Mouse (Mus musculus) adrenal gland, postnatal 36 days (tissue): ENCODE measurements around the gene Olfr1344. TPM values are rescaled to one million over a fixed set of nuclear protein-coding genes. Genes with fewer than 3 reads are reported as not detected.

Experiments used
- DNase-seq, 2 experiments: peaks; one replicate each; pipeline ENCODE4 v3.0.0; 2021; ENCODE audit warnings: mixed read lengths in 1 of 2
- long read RNA-seq, 2 experiments: library from polyadenylated mRNA; stranded (forward); transcript quantifications; one replicate each; pipeline ENCODE4 v2.0.0; 2021; ENCODE audit warnings: borderline sequencing depth in 2 of 2
- total RNA-seq, 2 experiments: library from RNA; stranded (reverse); gene quantifications; 2 replicates each; pipeline ENCODE4 v1.2.3; 2021

Olfr1344 gene
- not detected for total RNA-seq
- long read RNA-seq, experiment 1, result 0 reads
- long read RNA-seq, experiment 2, result 0 reads

DNA sequence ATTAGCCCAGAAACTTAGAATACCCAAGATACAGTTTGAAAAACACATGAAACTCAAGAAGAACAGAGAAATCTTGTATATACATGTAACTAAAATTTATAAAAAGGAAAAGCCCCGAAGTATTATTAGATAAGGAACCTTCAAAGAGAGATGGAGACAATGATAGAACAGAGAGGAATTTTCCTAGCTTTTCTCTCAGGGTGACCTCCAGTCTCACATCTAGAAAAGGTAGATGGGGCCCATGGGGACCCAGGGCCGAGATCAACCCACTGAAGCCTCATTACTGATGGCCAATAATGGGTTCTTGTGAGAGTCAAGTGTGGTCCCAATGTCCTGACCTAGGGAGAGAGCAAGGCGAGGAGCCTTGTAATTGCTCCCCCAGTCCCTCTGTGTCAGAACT, at the start of gene Olfr1344:
Gene Olfr1344, plus strand, starts transcription at position 301 of the 400 bp plus-strand sequence.
- DNase-seq, result no peak

DNA sequence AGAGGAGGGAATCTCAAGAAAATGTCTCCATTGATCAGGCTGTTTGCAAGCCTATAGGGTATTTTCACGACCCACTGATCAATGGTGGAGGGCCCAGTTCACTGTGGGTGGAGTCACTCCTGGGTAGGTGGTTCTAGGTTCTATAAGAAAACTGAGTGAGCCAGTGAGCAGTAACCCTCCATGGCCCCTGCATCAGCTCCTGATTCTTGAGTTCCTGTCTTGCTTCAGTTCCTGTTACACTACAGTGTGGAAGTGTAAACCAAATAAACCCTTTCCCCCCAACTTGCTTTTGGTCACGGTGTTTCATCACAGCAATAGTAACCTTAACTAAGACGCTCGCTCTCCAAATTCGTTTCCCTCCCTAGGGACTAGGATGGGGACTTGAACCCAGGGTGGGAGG, 49.5 kb upstream of the Olfr1344 start:
- DNase-seq, result no peak

DNA sequence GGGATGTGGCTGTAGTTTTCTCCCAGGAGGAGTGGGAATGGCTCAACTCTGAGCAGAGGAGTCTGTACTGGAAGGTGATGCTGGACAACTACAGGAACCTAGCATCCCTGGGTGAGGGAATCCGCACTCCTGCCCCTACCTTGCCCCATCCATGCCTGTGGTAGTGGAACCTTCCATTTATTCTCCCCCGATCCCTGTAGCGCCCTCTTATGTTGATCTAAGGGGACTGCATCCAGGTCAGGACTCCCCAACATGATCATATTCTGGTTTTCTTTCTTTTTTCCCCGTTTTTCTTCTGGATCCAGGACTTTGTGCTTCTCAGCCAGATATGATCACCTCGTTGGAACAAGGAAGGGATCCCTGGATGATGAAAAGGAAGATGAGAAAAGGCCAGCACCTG, 49.0 kb upstream of the Olfr1344 start:
- no peak for DNase-seq

DNA sequence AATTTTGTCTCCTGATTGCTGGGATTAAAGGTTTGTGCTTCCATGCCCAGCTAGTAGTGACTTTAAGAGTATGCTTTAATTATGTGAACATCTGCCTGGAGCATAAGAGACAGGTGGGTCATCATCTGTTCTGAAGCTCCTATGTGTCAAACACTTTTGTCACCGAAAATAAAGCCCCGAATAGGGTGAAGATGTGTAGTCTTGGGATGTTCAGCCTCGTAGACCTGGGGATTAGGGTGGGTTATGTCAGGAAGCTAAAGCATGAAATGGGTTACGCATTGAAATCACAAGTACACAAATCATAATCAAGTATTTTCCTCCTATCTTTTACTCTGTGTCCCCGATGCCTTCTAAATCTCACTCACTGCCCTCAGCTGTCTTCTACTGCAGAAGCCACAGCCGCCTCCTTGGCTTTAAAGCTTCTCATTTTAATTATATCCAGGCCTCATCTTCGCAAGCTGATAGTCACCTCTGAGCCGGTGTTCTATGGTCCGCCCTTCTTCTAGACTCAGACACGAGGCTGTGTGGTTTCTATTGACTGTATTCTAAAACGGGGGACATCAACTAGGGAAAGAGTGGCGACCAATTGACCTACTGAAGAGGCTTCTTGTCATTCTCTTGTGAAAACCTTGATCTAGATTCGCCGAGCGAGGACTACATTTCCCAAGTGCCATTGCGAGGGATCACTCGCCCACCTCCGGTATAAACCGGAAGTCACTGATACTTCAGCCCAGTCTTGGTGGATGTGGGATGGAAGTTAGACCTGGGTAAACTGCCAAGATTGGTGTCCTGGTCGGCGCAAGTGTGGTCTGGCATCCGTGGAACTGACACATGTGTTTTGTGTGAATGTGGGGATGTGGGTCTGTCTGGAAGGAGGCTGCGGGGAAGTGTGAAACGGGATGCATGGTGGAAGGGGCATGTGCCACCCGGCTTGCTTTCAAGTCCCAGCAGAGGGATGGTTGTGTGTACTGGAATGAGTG, 40.2 kb upstream of the Olfr1344 start, which contains the start of gene Smim17:
Gene Smim17, plus strand, starts transcription at position 720 of the 980 bp plus-strand sequence.
- peak; percentile 60 to 71 for DNase-seq

DNA sequence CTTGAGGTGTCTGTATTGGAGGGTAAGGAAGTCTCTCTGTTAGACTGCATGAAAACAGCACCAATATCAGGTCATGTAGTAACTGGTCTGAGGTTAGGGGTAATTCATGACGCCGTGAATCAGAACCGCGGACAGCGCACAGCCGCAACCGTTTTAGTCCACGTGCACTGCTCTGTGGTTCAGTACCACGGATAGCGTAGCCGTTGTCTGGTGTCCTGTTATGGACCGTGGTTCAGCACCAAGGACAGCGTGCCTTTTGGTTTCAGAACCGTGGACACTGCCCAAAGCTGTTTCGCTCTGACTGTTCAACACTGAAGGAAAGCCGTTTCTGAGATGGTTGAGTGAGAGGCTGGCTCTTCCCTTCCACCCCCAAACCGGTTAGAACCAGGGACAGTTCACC, 28.4 kb upstream of the Olfr1344 start, which contains the start of gene Gm20715:
Gene Gm20715, plus strand, starts transcription at position 235 of the 400 bp plus-strand sequence.
- DNase-seq, result peak; percentile 95 to 96

DNA sequence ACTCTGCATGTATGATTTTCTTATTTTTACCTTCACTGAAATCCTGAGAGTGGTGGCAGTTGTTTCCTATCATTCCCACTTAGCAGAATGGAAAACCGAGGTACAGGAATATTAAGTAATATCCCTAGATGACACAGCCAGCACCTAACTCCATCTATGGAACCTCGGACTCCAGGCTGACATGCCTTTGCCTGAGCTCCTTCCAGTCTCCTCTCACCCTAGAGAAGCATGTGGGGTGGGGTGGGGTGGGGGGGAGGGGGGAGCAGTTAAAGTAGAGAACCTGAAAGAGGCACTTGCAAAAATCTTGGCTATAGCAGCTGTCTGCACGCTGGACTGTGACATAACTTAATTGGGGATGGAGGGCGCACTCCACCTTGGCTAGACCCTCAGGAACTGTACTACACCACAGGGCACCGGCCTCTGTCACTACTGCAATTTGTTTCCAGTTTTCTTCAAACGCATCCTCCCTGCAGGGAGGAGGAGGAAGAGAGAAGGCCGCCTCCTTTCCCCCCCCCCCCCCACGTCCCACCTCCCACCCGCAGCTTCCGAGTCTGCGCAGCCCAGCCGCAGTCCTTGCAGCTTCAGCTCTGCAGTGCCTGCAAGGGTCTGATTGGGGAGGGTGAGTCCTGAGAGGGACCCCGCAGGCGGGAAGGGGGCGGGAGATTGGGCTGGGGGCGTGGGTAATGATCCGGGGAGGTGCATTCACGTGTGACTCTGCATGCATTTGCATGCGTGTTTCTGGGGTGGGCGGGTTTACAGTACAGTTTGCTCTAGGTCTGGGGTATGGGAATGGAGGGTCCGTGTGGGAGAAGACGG, 23.7 kb upstream of the Olfr1344 start:
- no peak for DNase-seq

DNA sequence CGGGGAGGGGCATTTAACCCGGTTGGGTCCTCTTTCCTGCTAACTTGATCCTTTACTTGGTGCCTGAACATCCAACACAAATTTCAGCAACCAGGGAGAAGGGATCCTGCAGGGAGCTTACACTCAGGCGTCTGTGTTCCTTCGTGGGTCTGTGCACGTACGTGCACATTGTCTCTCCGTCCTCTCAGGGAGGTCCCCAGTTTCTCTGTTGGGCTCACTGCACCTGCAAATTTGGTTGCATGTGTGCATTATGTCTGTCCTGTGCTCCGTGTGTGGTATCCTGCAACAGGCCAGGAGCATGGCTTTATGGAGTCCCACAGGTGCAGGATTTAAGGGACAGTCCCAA, 23.1 kb upstream of the Olfr1344 start:
- no peak for DNase-seq

DNA sequence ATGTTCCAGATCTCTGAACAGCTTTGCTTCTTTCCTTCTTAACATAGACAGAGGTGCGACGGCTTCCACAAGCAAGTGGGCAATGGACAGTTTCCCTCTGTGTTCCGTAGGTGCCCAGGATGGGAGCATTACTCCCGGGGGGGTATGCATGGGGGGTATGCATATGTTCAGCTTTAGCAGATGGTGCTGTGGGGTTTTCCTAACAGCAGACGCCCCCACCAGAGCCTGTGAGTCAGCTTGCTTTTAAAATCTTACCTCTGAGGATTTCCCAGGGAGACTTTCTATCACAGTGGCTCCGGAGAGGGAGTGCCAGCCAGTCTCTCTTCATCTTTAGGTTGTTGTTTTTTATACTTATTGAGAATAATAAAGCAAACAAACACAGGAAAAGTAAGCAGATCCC, 18.6 kb upstream of the Olfr1344 start:
- no peak for DNase-seq

DNA sequence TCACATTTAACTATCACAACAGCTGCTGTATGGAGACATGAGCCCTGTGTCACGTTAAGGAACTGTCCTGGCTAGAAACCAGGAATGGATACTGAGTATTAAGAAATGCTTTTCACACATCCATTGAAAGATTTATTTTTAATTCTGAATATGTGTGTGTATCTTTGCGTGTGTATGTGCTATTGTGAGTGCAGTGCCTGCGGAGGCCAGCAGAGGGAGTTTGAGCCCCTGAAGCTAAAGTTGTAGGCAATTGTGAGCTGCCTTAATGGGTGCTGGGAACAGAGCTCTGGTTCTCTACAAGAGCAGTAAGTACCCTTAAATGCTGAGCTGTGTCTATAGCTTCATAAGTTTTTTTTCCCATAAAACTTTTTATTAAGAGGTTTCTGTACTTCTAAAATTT, 9.1 kb upstream of the Olfr1344 start:
- DNase-seq, result no peak

DNA sequence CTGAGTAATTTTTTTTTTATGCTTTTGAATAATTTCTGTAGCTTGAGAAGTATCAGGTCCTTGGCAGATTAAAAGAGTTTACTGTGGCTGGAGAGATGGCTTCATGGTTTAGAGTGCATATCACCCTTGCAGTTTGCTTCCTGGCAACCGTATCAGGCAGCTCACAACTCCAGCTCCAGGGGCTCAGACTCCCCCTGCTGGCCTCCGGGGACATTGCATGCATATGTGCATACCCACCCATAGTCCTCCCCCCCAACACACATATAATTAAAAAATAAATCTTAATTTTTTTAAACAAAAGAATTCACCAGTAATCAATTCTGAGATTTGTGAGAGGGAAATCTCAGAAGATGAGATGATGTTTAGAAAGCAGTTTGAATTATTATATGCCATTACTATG, 8.1 kb upstream of the Olfr1344 start:
- DNase-seq, result peak; percentile 38 to 55

DNA sequence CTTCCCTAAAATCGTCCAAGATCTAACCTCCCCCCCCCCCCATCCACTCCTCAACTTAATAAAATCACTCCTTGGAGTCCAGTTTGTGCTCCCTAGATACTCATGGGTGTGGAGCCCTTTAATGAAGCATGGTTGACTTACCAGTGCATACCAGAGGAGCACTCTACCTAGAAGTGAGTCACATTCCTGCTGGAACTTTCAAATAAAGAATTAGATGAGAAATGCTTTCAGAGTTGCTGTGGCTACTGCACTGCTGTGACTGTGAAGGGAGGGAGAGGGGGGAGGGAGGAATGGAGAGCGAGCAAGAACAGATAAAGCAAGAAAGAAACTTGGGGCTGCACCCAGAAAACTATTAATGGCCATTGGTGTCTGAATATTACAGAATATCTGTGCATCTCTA, 2.7 kb downstream of the Olfr1344 start:
- no peak for DNase-seq

DNA sequence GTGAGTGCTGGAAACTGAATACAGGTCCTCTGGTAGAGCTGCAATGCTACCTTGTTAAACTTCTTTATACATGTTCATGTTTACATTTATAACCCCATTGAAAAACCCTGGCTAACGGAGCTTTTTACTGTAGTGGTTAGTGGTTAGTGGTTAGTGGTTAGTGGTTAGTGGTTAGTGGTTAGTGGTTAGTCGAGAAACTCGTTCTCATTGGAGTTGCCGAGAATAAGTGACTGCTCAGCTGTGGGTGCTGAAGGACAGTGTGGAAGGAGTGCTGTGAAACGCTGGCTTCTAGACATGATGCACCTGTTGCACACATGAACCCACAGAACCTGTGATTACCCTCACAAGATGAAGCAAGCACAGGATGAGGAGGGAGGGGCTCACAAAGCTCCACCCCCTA, 9.3 kb downstream of the Olfr1344 start:
- DNase-seq, result no peak

DNA sequence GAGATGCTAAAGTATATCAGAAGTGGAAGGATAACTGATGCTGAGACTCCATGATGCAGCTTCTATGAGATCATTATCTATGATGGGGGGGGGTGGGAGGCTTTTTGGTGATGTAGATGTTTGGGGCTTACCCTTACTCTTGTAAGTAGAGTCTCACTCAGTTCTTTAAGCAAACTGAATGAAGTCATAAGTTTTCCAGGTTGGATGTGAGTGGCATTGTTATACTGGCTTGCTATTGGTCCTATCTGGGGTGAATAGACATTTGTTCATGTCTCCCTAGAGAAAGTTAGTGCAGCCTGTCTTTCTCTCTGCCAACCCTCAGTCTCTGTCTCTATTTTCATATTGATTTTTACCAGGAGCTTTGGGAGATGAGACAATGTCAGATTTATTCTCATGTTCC, 17.4 kb downstream of the Olfr1344 start, which contains the start of gene Olfr1336:
Gene Olfr1336, plus strand, starts transcription at position 301 of the 400 bp plus-strand sequence.
- no peak for DNase-seq

DNA sequence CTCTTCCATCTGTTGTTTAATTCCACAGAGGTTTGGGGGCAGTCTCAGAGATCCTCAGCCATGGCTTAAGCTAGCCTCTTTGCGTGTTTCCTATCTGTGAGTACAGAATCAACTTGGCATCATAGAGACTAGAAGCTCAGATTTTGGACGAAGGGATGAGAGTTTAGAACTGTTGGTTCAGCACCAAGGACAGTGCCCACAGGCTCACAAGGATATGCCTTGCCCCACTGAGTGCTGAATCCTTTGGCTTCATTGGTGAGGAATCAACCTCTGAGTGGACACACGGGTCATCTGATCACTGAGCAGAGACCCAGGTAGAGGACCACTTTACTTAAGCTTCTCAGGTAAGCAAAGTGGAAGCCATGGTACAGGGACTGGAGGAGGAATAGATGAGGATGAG, 17.9 kb downstream of the Olfr1344 start:
- peak in 1 of 2 experiments; percentile 13 for DNase-seq

DNA sequence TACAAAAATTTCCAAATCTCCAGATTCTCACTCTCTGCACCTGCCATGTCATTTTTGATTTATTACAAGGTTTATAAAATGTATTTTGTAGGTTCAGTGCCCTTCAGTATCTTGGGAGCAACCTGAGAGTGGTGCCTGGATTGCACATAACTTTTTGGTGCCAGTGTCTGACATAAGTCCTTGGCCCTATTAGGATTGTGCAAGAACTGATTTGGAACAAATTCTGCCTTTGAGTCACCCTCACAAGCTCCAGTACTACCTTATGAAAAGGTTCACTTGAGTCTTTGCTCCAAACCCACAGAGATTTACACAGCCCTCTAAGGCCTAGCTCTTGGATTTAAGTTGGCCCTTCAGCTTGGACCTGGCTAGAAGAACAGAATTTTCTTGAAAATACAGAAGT, 28.5 kb downstream of the Olfr1344 start, which contains the start of gene Olfr1346:
Gene Olfr1346, plus strand, starts transcription at position 151 of the 400 bp plus-strand sequence.
- DNase-seq, result no peak

DNA sequence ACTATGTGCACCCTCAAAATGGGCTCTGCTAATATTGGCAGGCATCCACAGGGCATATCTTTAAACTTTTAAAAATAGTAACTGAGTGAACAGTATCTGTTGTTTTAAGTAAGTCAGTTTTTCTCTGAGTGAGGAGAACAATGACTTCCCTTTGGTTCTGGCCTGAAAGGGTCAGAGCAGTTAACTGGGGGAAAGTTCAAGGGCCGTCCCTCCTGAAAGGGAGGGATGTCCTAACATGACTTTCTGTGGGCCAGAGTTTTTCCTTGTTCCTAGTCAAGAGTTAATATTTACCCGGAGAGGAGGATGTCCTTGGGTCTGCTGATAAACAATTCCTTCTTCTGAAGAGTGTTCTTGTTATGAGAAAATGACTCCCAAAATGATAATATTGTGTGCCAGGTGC, 39.1 kb downstream of the Olfr1344 start:
- DNase-seq, result peak in 1 of 2 experiments; percentile 9

DNA sequence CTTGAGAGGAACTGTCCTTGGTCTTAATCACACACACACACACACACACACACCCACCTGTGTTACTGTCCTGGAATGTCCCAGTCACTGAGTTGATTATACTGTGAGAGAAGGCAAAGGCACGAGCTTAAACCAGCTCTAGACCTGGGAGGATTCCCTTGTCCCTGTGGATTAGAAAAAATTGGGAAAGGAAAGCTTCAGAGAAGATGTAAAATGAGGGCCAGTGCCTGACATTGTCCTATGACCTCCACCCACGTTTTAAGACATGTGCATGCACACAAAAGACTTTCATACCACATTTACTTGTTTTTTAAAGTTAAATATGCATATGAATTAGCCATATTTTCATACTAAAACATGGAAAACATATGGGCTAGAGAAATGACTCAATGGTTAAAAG, 48.4 kb downstream of the Olfr1344 start, which contains the start of gene Olfr5:
Gene Olfr5, minus strand, starts transcription at position 101 of the 400 bp plus-strand sequence.
- DNase-seq, result no peak

Other genes starting within 250 kb of the Olfr1344 start
- gene Galp, start 241.6 kb upstream of the Olfr1344 start, total RNA-seq, result not detected
- not detected for gene Zscan5b, start 216.4 kb upstream of the Olfr1344 start, total RNA-seq
- not detected for gene Epp13, start 186.0 kb upstream of the Olfr1344 start, total RNA-seq
- gene Zfp667, start 152.1 kb upstream of the Olfr1344 start, total RNA-seq, result 1 to 10 TPM; 5.9 to 9.8 TPM
- 1 to 10 TPM; 2.1 to 3.2 TPM for gene Zfp583, start 107.4 kb upstream of the Olfr1344 start, total RNA-seq
- gene Gm3854, start 94.9 kb upstream of the Olfr1344 start, total RNA-seq, result under 1 TPM; 0.70 to 0.79 TPM
- 1 to 10 TPM; 1.8 to 3.2 TPM for gene Zfp78, start 75.4 kb upstream of the Olfr1344 start, total RNA-seq
- gene Zfp28, start 55.4 kb upstream of the Olfr1344 start, total RNA-seq, result 1 to 10 TPM; 2.2 to 2.8 TPM
- under 1 TPM; 0.13 to 0.66 TPM for gene Smim17, start 40.0 kb upstream of the Olfr1344 start, total RNA-seq
- not detected for gene Gm20715, start 28.4 kb upstream of the Olfr1344 start, total RNA-seq
- gene Olfr1336, start 17.5 kb downstream of the Olfr1344 start, total RNA-seq, result not detected
- not detected for gene Olfr1346, start 28.4 kb downstream of the Olfr1344 start, total RNA-seq
- not detected for gene Olfr5, start 48.3 kb downstream of the Olfr1344 start, total RNA-seq
- gene Olfr1347, start 61.1 kb downstream of the Olfr1344 start, total RNA-seq, result not detected
- not detected for gene Olfr1348, start 70.1 kb downstream of the Olfr1344 start, total RNA-seq
- gene Olfr1349, start 84.3 kb downstream of the Olfr1344 start, total RNA-seq, result not detected
- gene Olfr1350, start 126.2 kb downstream of the Olfr1344 start, total RNA-seq, result not detected